Mouse (Mus musculus): ENCODE results near the gene Madd.

GRCm38 (mm10) chr2:91109807-91110385, 73.7 kb downstream of the Madd start:
- TF ChIP-seq CTCF (IDR thresholded peaks at IDR 0.05; ENCODE audit: low read depth, low read length) (no peak), POLR2A (IDR thresholded peaks at IDR 0.05; ENCODE audit: borderline replicate concordance, low read depth, low read length) (no peak)

All from bone marrow macrophage, adult 2 months (primary cell).